Mouse (Mus musculus): ENCODE data around the gene Olfr45. TPM values are rescaled to one million over a fixed set of nuclear protein-coding genes. Genes with fewer than 3 reads are reported as not detected.

Gene Olfr45
- polyA plus RNA-seq, 1 experiment from 2014 or later: not detected

- ATAC-seq: no peak
- DNase-seq (ENCODE audit: low spot score): no peak
- H3K27me3 ChIP-seq (replicated peaks; ENCODE audit: control insufficient read depth, insufficient read depth, low read length): no peaks in the 10 kb centered on the region
- H3K27ac ChIP-seq (ENCODE audit: low read depth, low read length): no peak overlapping the region
- H3K4me1 ChIP-seq (ENCODE audit: control insufficient read depth, insufficient read depth, low read length): no peaks in the 10 kb centered on the region
- no peak overlapping the region for H3K9ac ChIP-seq (ENCODE audit: low read length)
- no peaks in the 10 kb centered on the region for H3K9me3 ChIP-seq (replicated peaks; ENCODE audit: control insufficient read depth, low read length)
- no peaks in the 10 kb centered on the region for H3K36me3 ChIP-seq (ENCODE audit: control insufficient read depth, insufficient read depth, low read length)
- H3K4me3 ChIP-seq (ENCODE audit: low read depth, low read length): no peak overlapping the region
- H3K4me2 ChIP-seq (ENCODE audit: low read length): no peak overlapping the region
- 79% methylated on average over 7 of the region's 7 CpGs for WGBS
These were observed 35.7 kb downstream of the Olfr45 start for GRCm38 (mm10) chr7:140717155-140718055.

- no peak overlapping the region for H3K27ac ChIP-seq (ENCODE audit: low read depth, low read length)
- ATAC-seq (no peak), DNase-seq (ENCODE audit: low spot score) (no peak)
- no peak overlapping the region for H3K9ac ChIP-seq (ENCODE audit: low read length)
- H3K4me2 ChIP-seq (ENCODE audit: low read length): no peak overlapping the region
- H3K27me3 ChIP-seq (replicated peaks; ENCODE audit: control insufficient read depth, insufficient read depth, low read length): no peaks in the 10 kb centered on the region
- H3K9me3 ChIP-seq (replicated peaks; ENCODE audit: control insufficient read depth, low read length): no peaks in the 10 kb centered on the region
- no peaks in the 10 kb centered on the region for H3K36me3 ChIP-seq (ENCODE audit: control insufficient read depth, insufficient read depth, low read length)
- H3K4me3 ChIP-seq (ENCODE audit: low read depth, low read length): no peak overlapping the region
- no peaks in the 10 kb centered on the region for H3K4me1 ChIP-seq (ENCODE audit: control insufficient read depth, insufficient read depth, low read length)
- 83% methylated on average over 6 of the region's 6 CpGs for WGBS
These were observed 39.3 kb downstream of the Olfr45 start for GRCm38 (mm10) chr7:140721095-140721494.

GRCm38 (mm10) chr7:140725558-140725957, 43.8 kb downstream of the Olfr45 start:
- no peaks in the 10 kb centered on the region for H3K9me3 ChIP-seq (replicated peaks; ENCODE audit: control insufficient read depth, low read length)
- H3K36me3 ChIP-seq (ENCODE audit: control insufficient read depth, insufficient read depth, low read length): no peaks in the 10 kb centered on the region
- no peak for ATAC-seq
- H3K27ac ChIP-seq (ENCODE audit: low read depth, low read length): no peak overlapping the region
- no peaks in the 10 kb centered on the region for H3K4me1 ChIP-seq (ENCODE audit: control insufficient read depth, insufficient read depth, low read length)
- no peaks in the 10 kb centered on the region for H3K27me3 ChIP-seq (replicated peaks; ENCODE audit: control insufficient read depth, insufficient read depth, low read length)
- no peak overlapping the region for H3K4me3 ChIP-seq (ENCODE audit: low read depth, low read length)
- no peak overlapping the region for H3K4me2 ChIP-seq (ENCODE audit: low read length)
- no peak overlapping the region for H3K9ac ChIP-seq (ENCODE audit: low read length)
- DNase-seq (ENCODE audit: low spot score): no peak

GRCm38 (mm10) chr7:140733162-140733561, 51.4 kb downstream of the Olfr45 start:
- DNase-seq (ENCODE audit: low spot score) (no peak), ATAC-seq (no peak)
- no peaks in the 10 kb centered on the region for H3K4me1 ChIP-seq (ENCODE audit: control insufficient read depth, insufficient read depth, low read length)
- no peaks in the 10 kb centered on the region for H3K9me3 ChIP-seq (replicated peaks; ENCODE audit: control insufficient read depth, low read length)
- no peak overlapping the region for H3K27ac ChIP-seq (ENCODE audit: low read depth, low read length)
- WGBS: 80% methylated on average over 2 of the region's 2 CpGs
- no peaks in the 10 kb centered on the region for H3K36me3 ChIP-seq (ENCODE audit: control insufficient read depth, insufficient read depth, low read length)
- H3K27me3 ChIP-seq (replicated peaks; ENCODE audit: control insufficient read depth, insufficient read depth, low read length): no peaks in the 10 kb centered on the region
- H3K4me3 ChIP-seq (ENCODE audit: low read depth, low read length): no peak overlapping the region
- H3K9ac ChIP-seq (ENCODE audit: low read length): no peak overlapping the region
- no peak overlapping the region for H3K4me2 ChIP-seq (ENCODE audit: low read length)

Other genes with a start within 250 kb of the Olfr45 start
- gene Olfr533, start 218.6 kb upstream of the Olfr45 start, polyA plus RNA-seq (2014; fragmentation: Nextera tagmentation; extraction: Ambion mirVana): not detected in 2 replicates
- gene Olfr535, start 197.7 kb upstream of the Olfr45 start, polyA plus RNA-seq (2014; fragmentation: Nextera tagmentation; extraction: Ambion mirVana): not detected in 2 replicates
- not detected in 2 replicates for gene Olfr536, start 174.6 kb upstream of the Olfr45 start, polyA plus RNA-seq (2014; fragmentation: Nextera tagmentation; extraction: Ambion mirVana)
- not detected in 2 replicates for gene Olfr538, start 114.1 kb upstream of the Olfr45 start, polyA plus RNA-seq (2014; fragmentation: Nextera tagmentation; extraction: Ambion mirVana)
- not detected in 2 replicates for gene Olfr46, start 80.7 kb upstream of the Olfr45 start, polyA plus RNA-seq (2014; fragmentation: Nextera tagmentation; extraction: Ambion mirVana)
- not detected in 2 replicates for gene Olfr61, start 53.0 kb upstream of the Olfr45 start, polyA plus RNA-seq (2014; fragmentation: Nextera tagmentation; extraction: Ambion mirVana)
- not detected in 2 replicates for gene Olfr53, start 35.5 kb upstream of the Olfr45 start, polyA plus RNA-seq (2014; fragmentation: Nextera tagmentation; extraction: Ambion mirVana)
- gene Olfr539, start 22.0 kb upstream of the Olfr45 start, polyA plus RNA-seq (2014; fragmentation: Nextera tagmentation; extraction: Ambion mirVana): not detected in 2 replicates
- gene Olfr541, start 15.3 kb downstream of the Olfr45 start, polyA plus RNA-seq (2014; fragmentation: Nextera tagmentation; extraction: Ambion mirVana): not detected in 2 replicates
- not detected in 2 replicates for gene Cyp2e1, start 81.8 kb downstream of the Olfr45 start, polyA plus RNA-seq (2014; fragmentation: Nextera tagmentation; extraction: Ambion mirVana)
- gene Syce1, start 105.9 kb downstream of the Olfr45 start, polyA plus RNA-seq (2014; fragmentation: Nextera tagmentation; extraction: Ambion mirVana): 0.23 and 0.45 TPM in 2 replicates
- 12.3 and 13.6 TPM in 2 replicates for gene Zfp941, start 140.2 kb downstream of the Olfr45 start, polyA plus RNA-seq (2014; fragmentation: Nextera tagmentation; extraction: Ambion mirVana)
- 0.41 TPM in 1 of 2 replicates, not detected in the other for gene Urah, start 153.1 kb downstream of the Olfr45 start, polyA plus RNA-seq (2014; fragmentation: Nextera tagmentation; extraction: Ambion mirVana)
- gene Scgb1c1, start 163.6 kb downstream of the Olfr45 start, polyA plus RNA-seq (2014; fragmentation: Nextera tagmentation; extraction: Ambion mirVana): not detected in 2 replicates
- not detected in 2 replicates for gene Odf3, start 165.9 kb downstream of the Olfr45 start, polyA plus RNA-seq (2014; fragmentation: Nextera tagmentation; extraction: Ambion mirVana)
- gene Gm45785, start 174.4 kb downstream of the Olfr45 start, polyA plus RNA-seq (2014; fragmentation: Nextera tagmentation; extraction: Ambion mirVana): not detected in 2 replicates
- gene Ric8a, start 175.0 kb downstream of the Olfr45 start, polyA plus RNA-seq (2014; fragmentation: Nextera tagmentation; extraction: Ambion mirVana): 95.0 and 96.9 TPM in 2 replicates
- gene Bet1l, start 175.6 kb downstream of the Olfr45 start, polyA plus RNA-seq (2014; fragmentation: Nextera tagmentation; extraction: Ambion mirVana): 47.2 and 53.3 TPM in 2 replicates
- gene Psmd13, start 200.0 kb downstream of the Olfr45 start, polyA plus RNA-seq (2014; fragmentation: Nextera tagmentation; extraction: Ambion mirVana): 262 and 286 TPM in 2 replicates
- 28.2 and 29.5 TPM in 2 replicates for gene Sirt3, start 200.4 kb downstream of the Olfr45 start, polyA plus RNA-seq (2014; fragmentation: Nextera tagmentation; extraction: Ambion mirVana)
- gene Cox8b, start 218.5 kb downstream of the Olfr45 start, polyA plus RNA-seq (2014; fragmentation: Nextera tagmentation; extraction: Ambion mirVana): not detected in 2 replicates
- 0.37 and 0.73 TPM in 2 replicates for gene Nlrp6, start 239.0 kb downstream of the Olfr45 start, polyA plus RNA-seq (2014; fragmentation: Nextera tagmentation; extraction: Ambion mirVana)

All from forebrain, embryonic 14.5 days (tissue).